Mouse (Mus musculus) CD4-positive, CD25-positive, alpha-beta regulatory T cell, adult 4 months (primary cell): ENCODE results near the gene Bcl2l14. TPM values are rescaled to one million over a fixed set of nuclear protein-coding genes. Genes with fewer than 3 reads are reported as not detected.

Experiments
- ATAC-seq: one replicate; pipeline ENCODE4 v1.8.0; 2017
- polyA plus RNA-seq, 2 experiments: library from polyadenylated mRNA; unstranded; fragments of 100-300 nt; shearing (Covaris generic); gene quantifications; one replicate each; pipeline ENCODE4 v1.2.1; 2017

The Bcl2l14 gene
- polyA plus RNA-seq, 2 experiments from 2014 or later = 2.8 to 3.0 TPM

- no peak for ATAC-seq
These were observed 52.3 kb downstream of the Bcl2l14 start for GRCm38 (mm10) chr6:134448451-134448850.

DNA sequence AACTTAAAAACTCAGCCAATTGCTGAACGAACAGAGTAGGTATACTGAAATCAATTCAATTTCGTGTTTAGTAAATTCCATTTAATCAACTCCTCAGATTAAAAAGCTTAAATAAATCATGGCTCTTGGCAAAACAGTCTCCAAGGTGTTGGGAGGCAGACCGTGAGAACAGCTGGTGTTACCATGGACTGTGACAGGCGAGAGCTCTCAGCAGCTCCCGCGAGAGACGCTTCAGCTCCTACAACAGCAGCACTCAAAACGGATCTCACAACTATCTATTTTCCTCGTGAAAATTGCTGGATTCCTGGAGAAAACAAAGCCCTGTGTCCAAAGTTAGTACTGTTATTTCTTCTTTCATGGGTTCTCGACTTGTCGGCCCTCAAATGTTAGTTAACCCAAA is 53.8 kb downstream of the Bcl2l14 start:
- ATAC-seq = no peak

- ATAC-seq = peak; percentile 62
These were observed 54.6 kb downstream of the Bcl2l14 start for GRCm38 (mm10) chr6:134450661-134451119.

GRCm38 (mm10) chr6:134454093-134454492 is 58.0 kb downstream of the Bcl2l14 start:
- ATAC-seq = no peak

DNA sequence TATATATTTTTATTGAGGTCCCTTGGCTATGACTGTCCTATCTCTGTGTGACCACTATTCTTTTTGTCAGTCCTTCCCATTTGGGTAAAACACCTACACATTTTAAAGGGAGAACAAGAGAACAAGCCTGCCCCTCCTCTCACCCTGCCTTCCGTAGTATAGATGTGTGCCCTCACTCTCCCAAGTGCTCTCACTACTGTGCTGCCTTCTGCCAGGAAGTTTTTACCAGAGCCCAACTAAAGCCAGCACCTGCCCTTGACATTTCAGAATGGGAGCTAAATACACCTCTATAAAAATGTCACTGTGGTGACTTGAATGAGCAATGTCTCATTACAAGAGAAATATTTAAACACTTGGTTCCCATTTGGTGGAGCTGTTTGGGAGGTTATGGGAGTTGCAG is 62.3 kb downstream of the Bcl2l14 start:
- no peak for ATAC-seq

DNA sequence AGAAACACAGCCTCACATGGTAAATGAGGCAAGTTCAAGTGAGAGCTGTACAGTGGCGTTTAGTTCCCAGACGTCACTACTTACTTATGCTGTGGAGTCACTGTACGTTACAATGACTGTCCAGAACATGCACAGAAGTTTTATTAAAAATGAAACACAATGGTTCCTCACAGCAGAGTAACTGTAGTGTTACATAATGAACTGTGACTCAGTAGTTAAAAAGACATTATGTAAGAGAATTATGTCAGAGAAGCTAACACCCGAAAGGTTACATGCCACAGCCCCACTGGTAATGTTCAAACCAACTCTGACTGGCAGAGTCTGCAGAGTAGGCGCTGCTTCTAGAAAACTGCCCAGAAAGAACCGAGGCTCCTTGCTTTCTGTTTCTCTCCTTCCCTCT is 65.1 kb downstream of the Bcl2l14 start:
- ATAC-seq = no peak

GRCm38 (mm10) chr6:134466671-134467229 is 70.6 kb downstream of the Bcl2l14 start:
- no peak for ATAC-seq

GRCm38 (mm10) chr6:134469297-134469696 is 73.2 kb downstream of the Bcl2l14 start:
- no peak for ATAC-seq

GRCm38 (mm10) chr6:134470857-134471256 is 74.7 kb downstream of the Bcl2l14 start:
- no peak for ATAC-seq

- no peak for ATAC-seq
These were observed 77.0 kb downstream of the Bcl2l14 start for GRCm38 (mm10) chr6:134473143-134473561.

- ATAC-seq = no peak
These were observed 83.4 kb downstream of the Bcl2l14 start for GRCm38 (mm10) chr6:134479481-134479880.

- no peak for ATAC-seq
These were observed 90.2 kb downstream of the Bcl2l14 start for GRCm38 (mm10) chr6:134486318-134486717.

Other genes starting within 250 kb of the Bcl2l14 start
- 1 to 10 TPM; 6.3 to 8.6 TPM for gene Lrp6, start 170.6 kb downstream of the Bcl2l14 start, polyA plus RNA-seq
- 10 to 100 TPM; 11.2 to 11.3 TPM for gene Mansc1, start 236.2 kb downstream of the Bcl2l14 start, polyA plus RNA-seq
- 10 to 100 TPM in 1 of 2 experiments, 1 to 10 TPM in 1; 9.2 to 10.6 TPM for gene Borcs5, start 243.2 kb downstream of the Bcl2l14 start, polyA plus RNA-seq